18 mouse cellular contexts compared by ENCODE assay signal in genomic region chr1:42152175-42152790, GRCm38 (mm10).
DNase-seq lines count a peak whose midpoint lies in the region; ATAC-seq and TF ChIP-seq lines count a peak whose summit lies in the region.
"Had no signal": no experiment of that assay in that cellular context is flagged by ENCODE, and none has a peak within 500 bp of the region (broad histone marks: within the 10 kb centered on the region; RNA-seq: fewer than 3 reads in every experiment).

No protein-coding gene starts in this region.

- no peaks in the 10 kb centered on the region for H3K27me3 ChIP-seq in hindbrain, postnatal 0 days (ENCODE audit: insufficient read depth, low read length)
- no peaks in the 10 kb centered on the region for H3K27me3 ChIP-seq in hindbrain, embryonic 11.5 days (ENCODE audit: control insufficient read depth, insufficient read depth, low read length)
- H3K27me3 ChIP-seq in forebrain, embryonic 13.5 days, result no peaks in the 10 kb centered on the region
- H3K27me3 ChIP-seq: heart, embryonic 13.5 days; limb, embryonic 12.5 days; neural tube, embryonic 15.5 days had no signal

- no peak overlapping the region for H3K27ac ChIP-seq in hindbrain, postnatal 0 days
- no peak overlapping the region for H3K27ac ChIP-seq in hindbrain, embryonic 11.5 days (ENCODE audit: low read depth, low read length)
- no peak overlapping the region for H3K27ac ChIP-seq in forebrain, embryonic 13.5 days
- H3K27ac ChIP-seq: heart, embryonic 13.5 days; limb, embryonic 12.5 days; macrophage; neural tube, embryonic 15.5 days had no signal

- H3K4me1 ChIP-seq in hindbrain, postnatal 0 days (ENCODE audit: insufficient read depth, low read length), result no peaks in the 10 kb centered on the region
- H3K4me1 ChIP-seq in hindbrain, embryonic 11.5 days (replicated peaks; ENCODE audit: control insufficient read depth, insufficient read depth, low read length), result no peaks in the 10 kb centered on the region
- peaks cover 12% of the 10 kb centered on the region for H3K4me1 ChIP-seq in forebrain, embryonic 13.5 days
- H3K4me1 ChIP-seq: heart, embryonic 13.5 days; limb, embryonic 12.5 days; neural tube, embryonic 15.5 days had no signal

- TF ChIP-seq CTCF in hindbrain, postnatal 0 days (IDR thresholded peaks at IDR 0.05; ENCODE audit: low read depth), result no peak

- peak; percentile 5 for DNase-seq in cerebellum, adult 9-11 months
- no peak for DNase-seq in cerebellum, adult 11-12 months
- peak; percentile 10 for DNase-seq in hindbrain, postnatal 0 days (ENCODE audit: low spot score)
- DNase-seq in hindbrain, embryonic 11.5 days (ENCODE audit: low spot score), result no peak
- peak; percentile 9 to 16 for DNase-seq in layer of hippocampus, postnatal 10 days (ENCODE audit: low spot score in 2 of 2)
- no peak for DNase-seq in adrenal gland, postnatal 4 days (ENCODE audit: low spot score in 2 of 2)
- no peak for DNase-seq in heart, postnatal 10 days
- DNase-seq: embryo, embryonic 11 days; gastrocnemius, postnatal 25 days; liver, postnatal 0 days; right cerebral cortex, adult 18-20 months; thymus, postnatal 4 days had no signal

- H3K4me3 ChIP-seq in hindbrain, postnatal 0 days (ENCODE audit: low read length), result no peak overlapping the region
- H3K4me3 ChIP-seq in hindbrain, embryonic 11.5 days (ENCODE audit: low read depth, low read length), result no peak overlapping the region
- H3K4me3 ChIP-seq in forebrain, embryonic 13.5 days, result no peak overlapping the region
- H3K4me3 ChIP-seq: erythroblast, embryonic 14.5 days; heart, embryonic 13.5 days; limb, embryonic 12.5 days; neural tube, embryonic 15.5 days had no signal

- H3K36me3 ChIP-seq in hindbrain, postnatal 0 days (ENCODE audit: insufficient read depth, low read length), result no peaks in the 10 kb centered on the region
- H3K36me3 ChIP-seq in hindbrain, embryonic 11.5 days (ENCODE audit: control insufficient read depth, insufficient read depth, low read length), result no peaks in the 10 kb centered on the region
- H3K36me3 ChIP-seq in forebrain, embryonic 13.5 days (ENCODE audit: poor library complexity, severe bottlenecking), result no peaks in the 10 kb centered on the region
- H3K36me3 ChIP-seq: heart, embryonic 13.5 days; limb, embryonic 12.5 days; neural tube, embryonic 15.5 days had no signal

- 0 out of 2 replicates have a peak overlapping the region, but pooled peaks have one; percentile 16 for H3K4me2 ChIP-seq in hindbrain, postnatal 0 days (ENCODE audit: low read depth, low read length)
- no peak overlapping the region for H3K4me2 ChIP-seq in hindbrain, embryonic 11.5 days (replicated peaks; ENCODE audit: low read depth, low read length)
- H3K4me2 ChIP-seq in forebrain, embryonic 13.5 days, result peak overlapping the region; percentile 19
- H3K4me2 ChIP-seq: heart, embryonic 13.5 days; limb, embryonic 12.5 days; neural tube, embryonic 15.5 days had no signal

- WGBS in hindbrain, postnatal 0 days, result 38% methylated on average over 13 of the region's 13 CpGs
- 69% methylated on average over 13 of the region's 13 CpGs for WGBS in hindbrain, embryonic 11.5 days
- 29% methylated on average over 13 of the region's 13 CpGs for WGBS in forebrain, embryonic 13.5 days

- no peaks in the 10 kb centered on the region for H3K9me3 ChIP-seq in hindbrain, postnatal 0 days (ENCODE audit: low read length)
- no peaks in the 10 kb centered on the region for H3K9me3 ChIP-seq in hindbrain, embryonic 11.5 days (ENCODE audit: control insufficient read depth, low read length)
- peaks cover 10% of the 10 kb centered on the region for H3K9me3 ChIP-seq in forebrain, embryonic 13.5 days (replicated peaks)
- H3K9me3 ChIP-seq: limb, embryonic 12.5 days; neural tube, embryonic 15.5 days had no signal

- no peak overlapping the region for H3K9ac ChIP-seq in hindbrain, postnatal 0 days (replicated peaks; ENCODE audit: low read length)
- no peak overlapping the region for H3K9ac ChIP-seq in hindbrain, embryonic 11.5 days (ENCODE audit: low read depth, low read length)
- H3K9ac ChIP-seq in forebrain, embryonic 13.5 days, result peak overlapping the region; percentile 8; the same call in 1 of the 2 replicates
- H3K9ac ChIP-seq: heart, embryonic 13.5 days; limb, embryonic 12.5 days; liver, postnatal 0 days; neural tube, embryonic 15.5 days had no signal

- intact Hi-C loops in heart, postnatal 10 days (cut with DNase I), result no loop called here

- no peak for ATAC-seq in hindbrain, postnatal 0 days
- no peak for ATAC-seq in hindbrain, embryonic 11.5 days (ENCODE audit: low FRiP score)
- ATAC-seq in forebrain, embryonic 13.5 days, result 0 out of 2 replicates have a peak, but pooled peaks have one; percentile 45
- ATAC-seq: liver, postnatal 0 days had no signal

Comparison
In these comparisons a context has a peak if more than half of its experiments do, and no peak if none do; other contexts are left out.
1. DNase-seq: peak in cerebellum, adult 9-11 months (single experiment), hindbrain, postnatal 0 days (single experiment) and layer of hippocampus, postnatal 10 days (2 of 2); none in cerebellum, adult 11-12 months (single experiment), hindbrain, embryonic 11.5 days (single experiment), adrenal gland, postnatal 4 days (0 of 2) and heart, postnatal 10 days (0 of 2).